Mouse (Mus musculus) bone marrow macrophage, adult 2 months (primary cell): ENCODE data around the gene Col6a6.

ENCODE experiments used
- CTCF ChIP-seq: IDR thresholded peaks from 2 replicates; pipeline ENCODE4 v1.5.1; 2012; ENCODE audit warnings: low read depth, mild to moderate bottlenecking, low read length, moderate library complexity
- POLR2A ChIP-seq: IDR thresholded peaks from 2 replicates; pipeline ENCODE4 v1.6.1; 2012; ENCODE audit warnings: mild to moderate bottlenecking, low read depth, low read length, borderline replicate concordance

- TF ChIP-seq CTCF (no peak), POLR2A (no peak)
Measured at GRCm38 (mm10) chr9:105771380-105771779, 56.6 kb downstream of the Col6a6 start.
